ENCODE assay signal across 25 mouse cellular contexts in the genomic region with DNA sequence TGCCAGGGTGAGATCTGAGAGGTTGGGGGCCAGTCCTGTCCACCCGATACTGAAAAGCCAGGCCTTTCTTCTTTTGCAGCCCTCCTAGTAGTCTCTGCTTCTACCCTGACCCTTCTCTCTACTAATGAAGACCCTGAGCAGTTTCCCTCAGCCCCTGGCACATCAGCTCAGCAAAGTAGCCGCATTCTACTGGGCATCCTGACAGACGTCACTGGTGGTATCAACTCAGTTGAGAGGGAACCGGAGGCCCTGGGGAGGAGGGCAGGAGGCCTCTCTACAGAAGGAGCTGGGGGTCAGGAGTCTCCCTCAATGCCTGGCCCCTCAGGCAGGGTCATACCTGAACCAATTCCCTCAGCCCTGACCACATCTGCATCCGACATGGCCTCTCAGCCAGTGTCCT. TPM values are rescaled to one million over a fixed set of nuclear protein-coding genes. Genes with fewer than 3 reads are reported as not detected.
"Had no signal": no experiment of that assay in that cellular context is flagged by ENCODE, and none has a peak within 500 bp of the region (broad histone marks: within the 10 kb centered on the region; RNA-seq: fewer than 3 reads in every experiment).

No protein-coding gene starts in this region.

- DNase-seq: heart, postnatal 14 days; heart, postnatal 36 days; heart, postnatal 4 days; kidney, adult 11 months; kidney, adult 18-20 months; kidney, adult 2 months; kidney, adult 8-10 months; kidney, adult 9 months; kidney, postnatal 10 days; kidney, postnatal 14 days; kidney, postnatal 25 days; kidney, postnatal 36 days; kidney, postnatal 4 days; layer of hippocampus, adult 9-11 months; layer of hippocampus, postnatal 36 days had no signal

RNA-seq across cellular contexts. Expression of a gene that starts 4.8 kb away (rescaled TPM):
- total RNA-seq: heart, postnatal 14 days; heart, postnatal 25 days; heart, postnatal 36 days; heart, postnatal 4 days; hematopoietic stem cell, adult 5-6 weeks; hindbrain, postnatal 0 days; layer of hippocampus, adult 18-20 months; layer of hippocampus, adult 2 months; layer of hippocampus, adult 8-10 months; layer of hippocampus, postnatal 10 days; layer of hippocampus, postnatal 14 days; layer of hippocampus, postnatal 25 days; layer of hippocampus, postnatal 36 days; left cerebral cortex, adult 18-20 months had no signal
